Mouse (Mus musculus): ENCODE results near the gene Arpin.

The Arpin gene

DNA sequence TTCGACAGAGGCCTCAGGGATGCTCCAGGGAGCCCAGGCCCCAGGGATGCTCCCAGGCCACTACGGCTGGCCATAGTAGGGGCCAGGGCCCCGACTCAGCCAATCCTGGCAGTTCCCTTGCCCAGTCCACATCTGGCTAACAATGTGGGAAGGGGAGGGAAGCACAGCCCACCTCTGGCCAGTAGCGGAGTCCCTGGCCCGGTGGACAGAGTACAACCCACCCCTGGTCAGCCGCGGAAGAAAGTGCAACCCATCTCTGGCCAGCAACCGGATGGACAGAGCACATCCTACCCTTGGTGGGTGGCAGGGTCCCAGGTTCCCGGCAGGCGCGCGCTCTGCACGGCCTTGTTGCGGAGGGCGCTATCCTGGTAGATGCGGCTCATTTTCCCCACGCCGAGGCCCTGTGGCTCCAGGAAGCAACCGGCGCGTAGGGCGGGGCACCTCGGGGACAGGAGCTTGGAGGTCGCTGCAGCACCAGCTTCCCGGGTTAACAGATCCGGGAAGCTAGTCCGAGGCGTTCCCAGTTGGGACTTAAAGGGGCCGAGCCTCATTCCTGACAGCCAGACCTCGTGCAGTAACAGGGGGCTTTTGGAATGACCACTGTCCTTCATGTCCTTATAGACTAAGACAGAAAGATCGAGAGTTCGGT, at the start of gene Arpin:
Gene Arpin (minus strand): TSS at position 498 of the 649 bp plus-strand sequence.
- in situ Hi-C loops (cut with MboI) = no loop called here

GRCm38 (mm10) chr7:79975316-79975715, 40.2 kb upstream of the Arpin start:
- in situ Hi-C loops (cut with MboI) = no loop called here

DNA sequence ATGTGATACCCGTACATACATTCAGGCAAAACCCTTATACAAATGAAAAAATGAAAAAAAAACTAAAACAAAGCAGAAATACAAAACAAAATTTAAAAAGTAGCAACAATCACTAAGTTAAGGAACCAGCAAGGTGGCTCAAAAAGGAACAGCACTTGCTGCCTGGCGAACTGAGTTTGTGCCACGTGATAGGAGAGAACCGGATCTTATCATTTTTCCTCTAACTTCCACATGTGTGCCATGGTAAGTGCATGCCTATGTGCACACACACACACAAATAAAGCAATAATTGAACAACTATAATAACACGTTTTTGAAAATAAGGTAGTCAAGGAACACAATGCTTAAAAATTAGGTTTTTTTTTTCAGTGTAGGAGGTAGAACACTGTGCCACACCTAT, 37.0 kb upstream of the Arpin start:
- in situ Hi-C loops (cut with MboI) = no loop called here

DNA sequence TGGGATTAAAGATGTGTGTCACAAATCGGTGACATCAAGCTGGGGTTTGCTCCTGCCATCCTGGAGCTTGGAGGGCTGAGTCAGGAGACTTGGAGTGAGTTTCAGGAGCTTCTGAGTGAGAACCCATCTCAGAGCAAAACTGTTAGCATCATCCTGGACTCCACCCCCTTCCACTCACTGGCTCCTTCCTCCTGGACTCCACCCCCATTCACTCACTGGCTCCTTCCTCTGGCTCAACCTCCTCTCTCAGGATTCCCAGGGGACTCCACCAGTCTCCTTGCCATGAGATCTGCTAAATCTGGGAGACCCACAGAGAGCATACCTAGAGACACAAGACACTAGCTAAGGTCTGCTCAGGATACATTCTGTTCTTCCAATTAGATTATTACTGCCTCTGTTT, 35.2 kb upstream of the Arpin start:
- in situ Hi-C loops (cut with MboI) = no loop called here

GRCm38 (mm10) chr7:79968326-79968725, 33.2 kb upstream of the Arpin start:
- in situ Hi-C loops (cut with MboI) = no loop called here

DNA sequence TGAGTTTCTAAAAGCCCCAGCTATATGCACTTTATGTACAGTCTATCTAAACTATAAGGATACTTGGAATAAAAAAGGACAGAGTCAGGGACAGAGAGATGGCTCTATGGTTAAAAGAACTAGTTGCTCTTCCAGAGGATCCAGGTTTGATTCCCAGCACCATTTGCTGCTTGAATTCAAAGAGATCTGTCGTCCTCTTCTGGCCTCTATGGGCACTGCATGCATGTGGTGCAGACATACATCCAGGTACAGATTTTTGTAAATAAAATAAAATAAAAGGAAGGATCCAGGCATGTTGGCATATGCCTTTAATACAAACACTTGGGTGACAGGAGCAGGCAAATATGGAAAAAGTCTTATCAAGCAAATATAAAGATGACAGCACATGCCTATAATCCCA, 26.4 kb upstream of the Arpin start:
- in situ Hi-C loops (cut with MboI) = no loop called here

GRCm38 (mm10) chr7:79956131-79956530, 21.0 kb upstream of the Arpin start:
- in situ Hi-C loops (cut with MboI) = no loop called here

- in situ Hi-C loops (cut with MboI) = no loop called here
Observed at GRCm38 (mm10) chr7:79954890-79955289, 19.7 kb upstream of the Arpin start.

DNA sequence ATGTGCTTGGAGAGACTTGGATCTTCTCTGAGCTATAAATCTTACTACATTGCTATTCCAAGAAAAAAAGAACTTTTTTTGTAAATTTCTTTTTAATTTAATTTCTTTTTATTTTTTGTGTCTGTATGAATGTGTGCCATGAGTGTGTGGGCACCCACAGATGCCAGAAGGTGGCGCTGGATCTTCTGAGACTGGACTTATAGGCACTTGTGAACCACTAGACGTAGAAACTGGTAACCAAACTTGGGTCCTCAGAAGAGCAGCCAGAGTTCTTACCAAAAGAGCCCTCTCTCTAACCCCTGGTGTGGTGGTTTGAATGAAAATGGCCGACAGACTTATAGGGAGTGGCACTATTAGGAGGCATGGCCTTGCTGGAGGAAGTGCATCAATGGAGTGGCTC, 15.9 kb upstream of the Arpin start:
- in situ Hi-C loops (cut with MboI) = no loop called here

- in situ Hi-C loops (cut with MboI) = no loop called here
Observed at GRCm38 (mm10) chr7:79950236-79950635, 15.1 kb upstream of the Arpin start.

GRCm38 (mm10) chr7:79935511-79936205, 499 bp upstream of the Arpin start:
- in situ Hi-C loops (cut with MboI) = no loop called here

GRCm38 (mm10) chr7:79934461-79934860, 698 bp downstream of the Arpin start:
- in situ Hi-C loops (cut with MboI) = no loop called here

- in situ Hi-C loops (cut with MboI) = no loop called here
Observed at GRCm38 (mm10) chr7:79928516-79929052, 6.6 kb downstream of the Arpin start.

GRCm38 (mm10) chr7:79920344-79920983, 14.7 kb downstream of the Arpin start, which contains the start of gene Ap3s2:
TSS of gene Ap3s2 (minus strand) at chr7:79920649.
- in situ Hi-C loops (cut with MboI) = no loop called here

DNA sequence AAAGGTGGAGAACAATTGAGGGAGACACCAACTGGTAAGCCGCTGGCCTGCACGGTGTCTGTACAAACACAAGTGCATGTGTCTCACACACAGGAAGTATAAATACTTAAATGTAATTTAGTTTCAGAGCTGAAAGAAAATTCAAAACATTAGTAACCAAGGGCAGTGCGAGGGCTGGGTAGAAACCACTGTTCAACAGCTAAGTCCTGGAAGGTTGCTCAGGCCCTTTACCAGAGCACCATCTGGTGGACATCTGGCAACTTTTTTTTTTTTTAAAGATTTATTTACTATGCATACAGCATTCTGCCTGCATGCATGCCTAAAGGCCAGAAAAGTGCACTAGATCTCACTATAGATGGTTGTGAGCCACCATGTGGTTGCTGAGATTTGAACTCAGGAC, 20.6 kb downstream of the Arpin start:
- in situ Hi-C loops (cut with MboI) = no loop called here

GRCm38 (mm10) chr7:79907356-79907755, 27.8 kb downstream of the Arpin start:
- in situ Hi-C loops (cut with MboI) = no loop called here

DNA sequence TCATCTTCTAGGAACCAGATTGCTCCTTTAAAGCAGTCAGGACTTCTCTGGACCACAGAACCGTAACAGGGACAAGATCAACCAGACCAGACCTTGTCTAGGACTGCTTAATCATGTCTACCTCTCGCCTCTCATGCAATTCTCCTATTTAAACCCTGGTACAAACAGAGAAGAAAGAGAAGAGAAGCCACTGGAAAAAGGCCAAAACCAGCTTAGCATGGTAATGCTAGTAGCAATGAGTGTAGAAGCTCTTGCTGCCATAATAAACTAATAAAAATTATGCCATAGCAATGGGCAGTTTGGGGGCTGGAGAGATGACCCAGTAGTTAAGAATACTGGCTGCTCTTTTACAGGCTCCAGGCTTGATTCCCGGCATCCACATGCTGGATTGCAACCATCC, 28.2 kb downstream of the Arpin start:
- in situ Hi-C loops (cut with MboI) = no loop called here

- in situ Hi-C loops (cut with MboI) = no loop called here
Observed at GRCm38 (mm10) chr7:79905193-79905592, 30.0 kb downstream of the Arpin start.

DNA sequence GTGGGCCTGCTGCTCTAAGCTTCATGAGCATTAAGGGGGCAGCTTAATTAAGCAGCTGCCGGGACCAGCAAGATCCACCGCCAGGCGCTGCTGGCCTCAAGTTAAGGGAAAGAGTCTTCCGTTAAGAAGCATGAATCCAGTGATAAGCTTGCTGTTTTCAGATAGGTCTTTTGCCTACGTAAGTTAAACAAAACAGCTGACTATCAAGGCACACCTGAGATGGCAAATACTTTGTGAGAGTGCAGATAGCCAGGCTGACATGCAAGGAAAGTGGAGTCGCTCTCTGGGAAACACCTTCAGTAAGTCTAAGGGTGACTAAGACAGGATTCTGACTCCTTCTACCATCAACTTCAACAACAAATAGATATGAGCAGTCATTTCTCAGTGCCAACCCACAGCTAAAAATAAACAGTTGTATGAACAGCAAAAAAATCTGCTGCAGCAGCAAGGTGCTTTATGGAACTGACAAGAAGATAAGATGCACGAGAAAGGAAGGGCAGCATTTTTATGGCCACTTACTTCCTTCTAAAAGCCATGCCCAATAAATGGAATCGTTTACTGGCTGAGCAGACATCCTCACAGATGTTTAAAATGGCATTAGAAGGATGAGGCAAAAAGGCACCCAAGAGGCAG, 31.9 kb downstream of the Arpin start:
- in situ Hi-C loops (cut with MboI) = no loop called here

DNA sequence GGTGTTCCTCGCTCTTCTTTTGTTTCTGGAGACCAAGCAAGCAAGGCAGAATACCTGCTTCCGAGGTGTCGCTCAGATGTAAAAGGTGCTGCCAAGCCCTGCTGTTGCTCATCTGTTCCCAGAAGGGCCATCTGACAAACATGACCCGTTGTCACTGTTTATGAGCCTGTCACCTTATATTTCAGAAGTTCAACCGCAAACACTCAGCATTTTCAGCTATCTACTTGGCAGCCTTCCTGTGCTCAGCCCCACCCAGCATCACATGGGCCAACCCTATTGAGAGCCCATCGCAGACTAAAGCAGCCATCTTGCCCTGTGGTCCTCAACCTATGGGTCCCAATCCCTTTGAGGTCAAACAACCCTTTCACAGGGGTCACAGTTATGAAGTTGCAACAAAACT, 34.4 kb downstream of the Arpin start:
- in situ Hi-C loops (cut with MboI) = no loop called here

GRCm38 (mm10) chr7:79895225-79895624, 39.9 kb downstream of the Arpin start:
- in situ Hi-C loops (cut with MboI) = no loop called here

DNA sequence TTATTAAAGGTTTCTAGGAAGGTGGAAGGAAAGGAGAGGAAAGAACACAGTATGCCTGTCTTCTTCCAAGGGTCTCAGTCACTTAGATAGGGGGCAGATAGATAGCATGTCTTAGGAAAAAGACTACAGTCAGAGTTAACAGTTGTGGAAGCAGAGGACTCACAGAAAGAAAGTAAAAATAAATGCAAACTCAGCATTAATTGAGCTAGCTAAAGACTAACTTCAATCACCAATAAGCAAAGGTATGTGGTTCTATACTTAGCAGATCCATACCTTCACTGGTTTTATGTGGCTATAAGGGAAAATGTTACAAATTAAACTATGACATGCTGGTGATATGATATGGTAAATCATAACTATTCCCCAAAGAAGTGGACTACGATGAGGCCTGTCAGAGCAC, 40.4 kb downstream of the Arpin start:
- in situ Hi-C loops (cut with MboI) = no loop called here

Measured in mature B cell (primary cell).